Mouse (Mus musculus): ENCODE results near the gene Pkn1.

GRCm38 (mm10) chr8:83664931-83665625, 33.9 kb downstream of the Pkn1 start:
- TF ChIP-seq CTCF (IDR thresholded peaks at IDR 0.05; ENCODE audit: low read depth) (no peak), EP300 (IDR thresholded peaks at IDR 0.05; ENCODE audit: low read depth) (no peak)
